In genomic region chr10:39811507-39811906, GRCm38 (mm10) we compare ENCODE assay signal across 8 mouse cellular contexts.
DNase-seq lines count a peak whose midpoint lies in the region; ATAC-seq and TF ChIP-seq lines count a peak whose summit lies in the region.

No protein-coding gene starts in this region.

- TF ChIP-seq POLR2A in embryonic fibroblast, embryonic 13.5 days (IDR thresholded peaks at IDR 0.05; ENCODE audit: low read depth, low read length): no peak
- TF ChIP-seq POLR2A in limb, embryonic 14.5 days (IDR thresholded peaks at IDR 0.05; ENCODE audit: borderline replicate concordance, extremely low read depth, insufficient read depth, insufficient read length): no peak

- no peak overlapping the region for H3K27ac ChIP-seq in hindbrain, embryonic 11.5 days (ENCODE audit: low read depth, low read length)
- no peak overlapping the region for H3K27ac ChIP-seq in hindbrain, embryonic 16.5 days (ENCODE audit: low read depth, low read length)
- H3K27ac ChIP-seq in embryonic fibroblast, embryonic 13.5 days (ENCODE audit: insufficient read depth, low read length): no peak overlapping the region
- H3K27ac ChIP-seq in limb, embryonic 14.5 days (replicated peaks; ENCODE audit: low read depth, low read length): no peak overlapping the region

- H3K36me3 ChIP-seq in hindbrain, embryonic 11.5 days (ENCODE audit: control insufficient read depth, insufficient read depth, low read length): 0 out of 2 replicates have a peak, but pooled peaks cover 6% of the 10 kb centered on the region
- H3K36me3 ChIP-seq in hindbrain, embryonic 16.5 days (ENCODE audit: control insufficient read depth, insufficient read depth, low read length): peaks cover 28% of the 10 kb centered on the region
- peaks cover 43% of the 10 kb centered on the region for H3K36me3 ChIP-seq in limb, embryonic 14.5 days (ENCODE audit: control insufficient read depth, insufficient read depth, low read length)

- 75% methylated on average over 3 of the region's 3 CpGs for WGBS in hindbrain, embryonic 11.5 days
- 54% methylated on average over 3 of the region's 3 CpGs for WGBS in hindbrain, embryonic 16.5 days
- WGBS in limb, embryonic 14.5 days: 68% methylated on average over 3 of the region's 3 CpGs

- no peaks in the 10 kb centered on the region for H3K9me3 ChIP-seq in hindbrain, embryonic 11.5 days (ENCODE audit: control insufficient read depth, low read length)
- H3K9me3 ChIP-seq in hindbrain, embryonic 16.5 days (ENCODE audit: control insufficient read depth, low read length): no peaks in the 10 kb centered on the region
- no peaks in the 10 kb centered on the region for H3K9me3 ChIP-seq in limb, embryonic 14.5 days (ENCODE audit: control insufficient read depth, low read length)

- no peaks in the 10 kb centered on the region for H3K27me3 ChIP-seq in hindbrain, embryonic 11.5 days (ENCODE audit: control insufficient read depth, insufficient read depth, low read length)
- H3K27me3 ChIP-seq in hindbrain, embryonic 16.5 days (replicated peaks; ENCODE audit: control insufficient read depth, insufficient read depth, low read length): no peaks in the 10 kb centered on the region
- no peaks in the 10 kb centered on the region for H3K27me3 ChIP-seq in limb, embryonic 14.5 days (ENCODE audit: control insufficient read depth, insufficient read depth, low read length)

- DNase-seq in hindbrain, embryonic 11.5 days (ENCODE audit: low spot score): peak; percentile 68
- DNase-seq in CD4-positive helper T cell, adult 2 months (ENCODE audit: low read depth, low spot score): peak; percentile 41
- peak; percentile 2 for DNase-seq in adrenal gland, adult 8-10 months
- DNase-seq in limb, embryonic 14.5 days (ENCODE audit: low spot score): peak; percentile 33
- DNase-seq in retina, embryonic 14.5 days (ENCODE audit: low spot score): peak; percentile 47
- DNase-seq in right cerebral cortex, postnatal 36 days (ENCODE audit: low spot score in 2 of 2): no peak

- no peak for ATAC-seq in hindbrain, embryonic 11.5 days (ENCODE audit: low FRiP score)
- no peak for ATAC-seq in hindbrain, embryonic 16.5 days
- ATAC-seq in limb, embryonic 14.5 days (ENCODE audit: low FRiP score, low read depth): no peak

- H3K9ac ChIP-seq in hindbrain, embryonic 11.5 days (ENCODE audit: low read depth, low read length): no peak overlapping the region
- no peak overlapping the region for H3K9ac ChIP-seq in hindbrain, embryonic 16.5 days (ENCODE audit: low read depth, low read length)
- no peak overlapping the region for H3K9ac ChIP-seq in limb, embryonic 14.5 days (ENCODE audit: low read depth, low read length, severe bottlenecking)

- H3K4me2 ChIP-seq in hindbrain, embryonic 11.5 days (replicated peaks; ENCODE audit: low read depth, low read length): no peak overlapping the region
- H3K4me2 ChIP-seq in hindbrain, embryonic 16.5 days (ENCODE audit: low read length): no peak overlapping the region
- no peak overlapping the region for H3K4me2 ChIP-seq in limb, embryonic 14.5 days (replicated peaks; ENCODE audit: low read depth, low read length, severe bottlenecking)

- peak; percentile 40; the same call in 1 of the 2 replicates for TF ChIP-seq CTCF in embryonic fibroblast, embryonic 13.5 days (IDR thresholded peaks at IDR 0.05; ENCODE audit: borderline replicate concordance, insufficient read depth, low read length)

- H3K4me3 ChIP-seq in hindbrain, embryonic 11.5 days (ENCODE audit: low read depth, low read length): no peak overlapping the region
- H3K4me3 ChIP-seq in hindbrain, embryonic 16.5 days (ENCODE audit: low read length): no peak overlapping the region
- no peak overlapping the region for H3K4me3 ChIP-seq in embryonic fibroblast, embryonic 13.5 days (ENCODE audit: insufficient read depth, low read length)
- no peak overlapping the region for H3K4me3 ChIP-seq in limb, embryonic 14.5 days (replicated peaks; ENCODE audit: low read length)

- H3K4me1 ChIP-seq in hindbrain, embryonic 11.5 days (replicated peaks; ENCODE audit: control insufficient read depth, insufficient read depth, low read length): no peaks in the 10 kb centered on the region
- no peaks in the 10 kb centered on the region for H3K4me1 ChIP-seq in hindbrain, embryonic 16.5 days (ENCODE audit: control insufficient read depth, insufficient read depth, low read depth, low read length)
- no peaks in the 10 kb centered on the region for H3K4me1 ChIP-seq in embryonic fibroblast, embryonic 13.5 days (ENCODE audit: control insufficient read depth, insufficient read depth, low read length)
- no peaks in the 10 kb centered on the region for H3K4me1 ChIP-seq in limb, embryonic 14.5 days (ENCODE audit: control insufficient read depth, insufficient read depth, low read length)

Comparison
In these comparisons a context has a peak if more than half of its experiments do, and no peak if none do; other contexts are left out.
1. DNase-seq: peak in hindbrain, embryonic 11.5 days (single experiment), CD4-positive helper T cell, adult 2 months (single experiment), adrenal gland, adult 8-10 months (single experiment), limb, embryonic 14.5 days (single experiment) and retina, embryonic 14.5 days (single experiment); none in right cerebral cortex, postnatal 36 days (0 of 2).